Mouse (Mus musculus): ENCODE measurements around the gene Ap3m1.
"Not testable (repeated sequence)": the region's sequence is repeated elsewhere in the genome, so short reads cannot be mapped to it uniquely, and the experiment has no call there.

Gene Ap3m1

GRCm38 (mm10) chr14:21052112-21052780 is at the start of gene Ap3m1, which contains the start of gene Adk:
Gene Ap3m1 (minus strand): TSS chr14:21052508.
Gene Adk (plus strand): TSS chr14:21052574.
- no peaks in the 10 kb centered on the region for H3K36me3 ChIP-seq (ENCODE audit: control insufficient read depth, insufficient read depth, low read length, poor library complexity, severe bottlenecking)
- H3K27me3 ChIP-seq (ENCODE audit: control insufficient read depth, insufficient read depth, low read length, poor library complexity, severe bottlenecking) = no peaks in the 10 kb centered on the region
- DNase-seq (ENCODE audit: low read depth, low spot score) = peak; percentile 97

GRCm38 (mm10) chr14:21101562-21101961 is 49.3 kb upstream of the Ap3m1 start:
- no peaks in the 10 kb centered on the region for H3K36me3 ChIP-seq (ENCODE audit: control insufficient read depth, insufficient read depth, low read length, poor library complexity, severe bottlenecking)
- DNase-seq (ENCODE audit: low read depth, low spot score) = no peak
- no peaks in the 10 kb centered on the region for H3K27me3 ChIP-seq (ENCODE audit: control insufficient read depth, insufficient read depth, low read length, poor library complexity, severe bottlenecking)

GRCm38 (mm10) chr14:21100876-21101275 is 48.6 kb upstream of the Ap3m1 start:
- no peaks in the 10 kb centered on the region for H3K27me3 ChIP-seq (ENCODE audit: control insufficient read depth, insufficient read depth, low read length, poor library complexity, severe bottlenecking)
- no peak for DNase-seq (ENCODE audit: low read depth, low spot score)
- no peaks in the 10 kb centered on the region for H3K36me3 ChIP-seq (ENCODE audit: control insufficient read depth, insufficient read depth, low read length, poor library complexity, severe bottlenecking)

GRCm38 (mm10) chr14:21099371-21099770 is 47.1 kb upstream of the Ap3m1 start:
- H3K27me3 ChIP-seq (ENCODE audit: control insufficient read depth, insufficient read depth, low read length, poor library complexity, severe bottlenecking) = no peaks in the 10 kb centered on the region
- no peak for DNase-seq (ENCODE audit: low read depth, low spot score)
- no peaks in the 10 kb centered on the region for H3K36me3 ChIP-seq (ENCODE audit: control insufficient read depth, insufficient read depth, low read length, poor library complexity, severe bottlenecking)

GRCm38 (mm10) chr14:21096689-21097088 is 44.4 kb upstream of the Ap3m1 start:
- DNase-seq (ENCODE audit: low read depth, low spot score) = no peak
- no peaks in the 10 kb centered on the region for H3K27me3 ChIP-seq (ENCODE audit: control insufficient read depth, insufficient read depth, low read length, poor library complexity, severe bottlenecking)

GRCm38 (mm10) chr14:21096279-21096678 is 44.0 kb upstream of the Ap3m1 start:
- H3K27me3 ChIP-seq (ENCODE audit: control insufficient read depth, insufficient read depth, low read length, poor library complexity, severe bottlenecking) = no peaks in the 10 kb centered on the region
- no peaks in the 10 kb centered on the region for H3K36me3 ChIP-seq (ENCODE audit: control insufficient read depth, insufficient read depth, low read length, poor library complexity, severe bottlenecking)
- DNase-seq (ENCODE audit: low read depth, low spot score) = no peak

More at GRCm38 (mm10) chr14:21096689-21097088, 44.4 kb upstream of the Ap3m1 start:
- H3K36me3 ChIP-seq (ENCODE audit: control insufficient read depth, insufficient read depth, low read length, poor library complexity, severe bottlenecking) = no peaks in the 10 kb centered on the region

- H3K27me3 ChIP-seq (ENCODE audit: control insufficient read depth, insufficient read depth, low read length, poor library complexity, severe bottlenecking); H3K36me3 ChIP-seq (ENCODE audit: control insufficient read depth, insufficient read depth, low read length, poor library complexity, severe bottlenecking); DNase-seq (ENCODE audit: low read depth, low spot score): not testable (repeated sequence)
Measured at GRCm38 (mm10) chr14:21094161-21094560, 41.9 kb upstream of the Ap3m1 start.

- no peak for DNase-seq (ENCODE audit: low read depth, low spot score)
- Histone ChIP-seq H3K36me3 (ENCODE audit: control insufficient read depth, insufficient read depth, low read length, poor library complexity, severe bottlenecking) (no peaks in the 10 kb centered on the region), H3K27me3 (ENCODE audit: control insufficient read depth, insufficient read depth, low read length, poor library complexity, severe bottlenecking) (no peaks in the 10 kb centered on the region)
Measured at GRCm38 (mm10) chr14:21090930-21091486, 38.7 kb upstream of the Ap3m1 start.

GRCm38 (mm10) chr14:21090400-21090799 is 38.1 kb upstream of the Ap3m1 start:
- no peak for DNase-seq (ENCODE audit: low read depth, low spot score)

GRCm38 (mm10) chr14:21088731-21089130 is 36.4 kb upstream of the Ap3m1 start:
- Histone ChIP-seq H3K36me3 (ENCODE audit: control insufficient read depth, insufficient read depth, low read length, poor library complexity, severe bottlenecking) (no peaks in the 10 kb centered on the region), H3K27me3 (ENCODE audit: control insufficient read depth, insufficient read depth, low read length, poor library complexity, severe bottlenecking) (no peaks in the 10 kb centered on the region)
- no peak for DNase-seq (ENCODE audit: low read depth, low spot score)

More at GRCm38 (mm10) chr14:21090400-21090799, 38.1 kb upstream of the Ap3m1 start:
- Histone ChIP-seq H3K36me3 (ENCODE audit: control insufficient read depth, insufficient read depth, low read length, poor library complexity, severe bottlenecking) (no peaks in the 10 kb centered on the region), H3K27me3 (ENCODE audit: control insufficient read depth, insufficient read depth, low read length, poor library complexity, severe bottlenecking) (no peaks in the 10 kb centered on the region)

- no peaks in the 10 kb centered on the region for H3K27me3 ChIP-seq (ENCODE audit: control insufficient read depth, insufficient read depth, low read length, poor library complexity, severe bottlenecking)
- no peaks in the 10 kb centered on the region for H3K36me3 ChIP-seq (ENCODE audit: control insufficient read depth, insufficient read depth, low read length, poor library complexity, severe bottlenecking)
- no peak for DNase-seq (ENCODE audit: low read depth, low spot score)
Measured at GRCm38 (mm10) chr14:21087390-21088060, 35.2 kb upstream of the Ap3m1 start.

GRCm38 (mm10) chr14:21086827-21087351 is 34.6 kb upstream of the Ap3m1 start:
- Histone ChIP-seq H3K36me3 (ENCODE audit: control insufficient read depth, insufficient read depth, low read length, poor library complexity, severe bottlenecking) (no peaks in the 10 kb centered on the region), H3K27me3 (ENCODE audit: control insufficient read depth, insufficient read depth, low read length, poor library complexity, severe bottlenecking) (no peaks in the 10 kb centered on the region)
- DNase-seq (ENCODE audit: low read depth, low spot score) = no peak

GRCm38 (mm10) chr14:21086106-21086505 is 33.8 kb upstream of the Ap3m1 start:
- DNase-seq (ENCODE audit: low read depth, low spot score) = no peak
- H3K36me3 ChIP-seq (ENCODE audit: control insufficient read depth, insufficient read depth, low read length, poor library complexity, severe bottlenecking) = no peaks in the 10 kb centered on the region
- no peaks in the 10 kb centered on the region for H3K27me3 ChIP-seq (ENCODE audit: control insufficient read depth, insufficient read depth, low read length, poor library complexity, severe bottlenecking)

- DNase-seq (ENCODE audit: low read depth, low spot score) = no peak
- Histone ChIP-seq H3K36me3 (ENCODE audit: control insufficient read depth, insufficient read depth, low read length, poor library complexity, severe bottlenecking) (no peaks in the 10 kb centered on the region), H3K27me3 (ENCODE audit: control insufficient read depth, insufficient read depth, low read length, poor library complexity, severe bottlenecking) (no peaks in the 10 kb centered on the region)
Measured at GRCm38 (mm10) chr14:21085666-21086065, 33.4 kb upstream of the Ap3m1 start.

- no peak for DNase-seq (ENCODE audit: low read depth, low spot score)
- no peaks in the 10 kb centered on the region for H3K27me3 ChIP-seq (ENCODE audit: control insufficient read depth, insufficient read depth, low read length, poor library complexity, severe bottlenecking)
- no peaks in the 10 kb centered on the region for H3K36me3 ChIP-seq (ENCODE audit: control insufficient read depth, insufficient read depth, low read length, poor library complexity, severe bottlenecking)
Measured at GRCm38 (mm10) chr14:21082823-21083222, 30.5 kb upstream of the Ap3m1 start.
